Comparison of ENCODE assay signal across 11 mouse cellular contexts in genomic region chr9:31203571-31204210, GRCm38 (mm10). TPM values are rescaled to one million over a fixed set of nuclear protein-coding genes. Genes with fewer than 3 reads are reported as not detected.
DNase-seq lines count a peak whose midpoint lies in the region; ATAC-seq and TF ChIP-seq lines count a peak whose summit lies in the region.
"Had no signal": no experiment of that assay in that cellular context is flagged by ENCODE, and none has a peak within 500 bp of the region (broad histone marks: within the 10 kb centered on the region; RNA-seq: fewer than 3 reads in every experiment).

No protein-coding gene starts in this region.

- H3K9ac ChIP-seq in heart, embryonic 12.5 days: no peak overlapping the region
- peak overlapping the region; percentile 26; the same call in 1 of the 2 replicates for H3K9ac ChIP-seq in stomach, embryonic 16.5 days (ENCODE audit: low read length)
- H3K9ac ChIP-seq: hindbrain, embryonic 15.5 days; neural tube, embryonic 12.5 days had no signal

- TF ChIP-seq POLR2A in lung, adult 2 months (IDR thresholded peaks at IDR 0.05; ENCODE audit: borderline replicate concordance, extremely low read depth, low read depth, low read length): no peak

- no peak for DNase-seq in heart, postnatal 4 days
- DNase-seq in ovary, adult 18-20 months (ENCODE audit: low spot score): peak; percentile 23
- no peak for DNase-seq in ovary, postnatal 10 days (ENCODE audit: low spot score)
- DNase-seq in right cerebral cortex, adult 18-20 months: no peak
- no peak for DNase-seq in lung, adult 2 months

- 75% methylated on average over 16 of the region's 16 CpGs for WGBS in heart, embryonic 12.5 days
- 83% methylated on average over 16 of the region's 16 CpGs for WGBS in stomach, embryonic 16.5 days
- WGBS in lung, adult 2 months: 53% methylated on average over 16 of the region's 16 CpGs

- no peaks in the 10 kb centered on the region for H3K36me3 ChIP-seq in heart, embryonic 12.5 days
- no peaks in the 10 kb centered on the region for H3K36me3 ChIP-seq in stomach, embryonic 16.5 days (ENCODE audit: control insufficient read depth, insufficient read depth, low read length)
- H3K36me3 ChIP-seq: hindbrain, embryonic 15.5 days; neural tube, embryonic 12.5 days had no signal

- peaks cover 44% of the 10 kb centered on the region for H3K4me1 ChIP-seq in heart, embryonic 12.5 days (replicated peaks)
- peaks cover 45% of the 10 kb centered on the region for H3K4me1 ChIP-seq in brown adipose tissue, adult 24 weeks (ENCODE audit: control insufficient read depth, insufficient read depth, insufficient read length, low read length)
- peaks cover 29% of the 10 kb centered on the region for H3K4me1 ChIP-seq in stomach, embryonic 16.5 days (ENCODE audit: control insufficient read depth, insufficient read depth, low read length)
- peaks cover 27% of the 10 kb centered on the region for H3K4me1 ChIP-seq in lung, adult 2 months (ENCODE audit: control insufficient read depth, insufficient read depth, low read length)

- H3K27me3 ChIP-seq in heart, embryonic 12.5 days (replicated peaks): no peaks in the 10 kb centered on the region
- H3K27me3 ChIP-seq in stomach, embryonic 16.5 days (ENCODE audit: control insufficient read depth, insufficient read depth, low read length): no peaks in the 10 kb centered on the region
- H3K27me3 ChIP-seq: hindbrain, embryonic 15.5 days; neural tube, embryonic 12.5 days had no signal

- 0 out of 2 replicates have a peak overlapping the region, but pooled peaks have one; percentile 2 for H3K4me2 ChIP-seq in heart, embryonic 12.5 days
- no peak overlapping the region for H3K4me2 ChIP-seq in stomach, embryonic 16.5 days (ENCODE audit: low read depth, low read length)
- H3K4me2 ChIP-seq: hindbrain, embryonic 15.5 days; neural tube, embryonic 12.5 days had no signal

- H3K9me3 ChIP-seq in heart, embryonic 12.5 days (replicated peaks): no peaks in the 10 kb centered on the region
- no peaks in the 10 kb centered on the region for H3K9me3 ChIP-seq in stomach, embryonic 16.5 days (replicated peaks; ENCODE audit: control insufficient read depth, low read length)
- H3K9me3 ChIP-seq: hindbrain, embryonic 15.5 days; megakaryocyte, embryonic 14.5 days; neural tube, embryonic 12.5 days had no signal

- no peak overlapping the region for H3K27ac ChIP-seq in heart, embryonic 12.5 days (ENCODE audit: poor library complexity, severe bottlenecking)
- peak overlapping the region; percentile 32 for H3K27ac ChIP-seq in brown adipose tissue, adult 24 weeks (replicated peaks; ENCODE audit: low read depth, low read length)
- H3K27ac ChIP-seq in stomach, embryonic 16.5 days (ENCODE audit: low read length): no peak overlapping the region
- H3K27ac ChIP-seq: hindbrain, embryonic 15.5 days; neural tube, embryonic 12.5 days had no signal

- TF ChIP-seq CTCF in lung, adult 2 months (IDR thresholded peaks at IDR 0.05; ENCODE audit: insufficient read depth, low read length): no peak

- no peak overlapping the region for H3K4me3 ChIP-seq in heart, embryonic 12.5 days
- peak overlapping the region; percentile 4; the same call in 1 of the 2 replicates for H3K4me3 ChIP-seq in brown adipose tissue, adult 24 weeks (ENCODE audit: insufficient read depth, low read depth, low read length)
- H3K4me3 ChIP-seq in stomach, embryonic 16.5 days (replicated peaks; ENCODE audit: low read length): no peak overlapping the region
- no peak overlapping the region for H3K4me3 ChIP-seq in lung, adult 2 months (replicated peaks; ENCODE audit: extremely low read depth, low read depth, low read length)
- H3K4me3 ChIP-seq: hindbrain, embryonic 15.5 days; megakaryocyte, embryonic 14.5 days; neural tube, embryonic 12.5 days had no signal

- ATAC-seq in heart, embryonic 12.5 days (ENCODE audit: insufficient number of reproducible peaks, low FRiP score): 0 out of 2 replicates have a peak, but pooled peaks have one; percentile 25
- ATAC-seq in stomach, embryonic 16.5 days (ENCODE audit: insufficient read depth, low FRiP score): no peak

RNA-seq across cellular contexts. Expression of gene Aplp2, which starts 7.9 kb away (rescaled TPM):
- 344 and 358 TPM in 2 replicates for polyA plus RNA-seq in heart, embryonic 12.5 days (2016; fragmentation: Nextera tagmentation; extraction: Ambion mirVana)
- 100 to 1,000 TPM; 311 to 312 TPM for total RNA-seq in heart, postnatal 4 days (2021)
- 657 and 1,031 TPM in 2 replicates for polyA plus RNA-seq in brown adipose tissue, adult 24 weeks (2012; ENCODE audit: insufficient read depth, insufficient read length, missing spikeins)
- 326 and 359 TPM in 2 replicates for polyA plus RNA-seq in stomach, embryonic 16.5 days (2015; fragmentation: Nextera tagmentation; extraction: Ambion mirVana)
- polyA plus RNA-seq in lung, adult 2 months (2012; rRNA removed): 465 and 568 TPM in 2 replicates
